Mouse (Mus musculus) testis, adult 2 months (tissue): ENCODE results near the gene Tspan33. TPM values are rescaled to one million over a fixed set of nuclear protein-coding genes. Genes with fewer than 3 reads are reported as not detected.
A peak's percentile ranks its signal among the peaks of the same experiment; 100 is the strongest.
"Not testable (repeated sequence)": the region's sequence is repeated elsewhere in the genome, so short reads cannot be mapped to it uniquely, and the experiment has no call there.

Experiments used
- H3K27ac ChIP-seq: fragments of 200-500 bp; 2 replicates; pipeline ENCODE4 v1.5.1; 2012; ENCODE audit warnings: low read depth, low read length; ENCODE audit not compliant: control insufficient read depth, insufficient read depth
- H3K27me3 ChIP-seq: fragments of 200-500 bp; 2 replicates; pipeline ENCODE4 v1.6.1; 2012; ENCODE audit warnings: mild to moderate bottlenecking, low read length, moderate library complexity; ENCODE audit not compliant: control insufficient read depth, insufficient read depth
- H3K36me3 ChIP-seq: fragments of 200-500 bp; 2 replicates; pipeline ENCODE4 v1.6.1; 2012; ENCODE audit warnings: mild to moderate bottlenecking, low read length; ENCODE audit not compliant: control insufficient read depth, insufficient read depth
- H3K4me1 ChIP-seq: fragments of 200-500 bp; 2 replicates; pipeline ENCODE4 v1.6.1; 2012; ENCODE audit warnings: low read length; ENCODE audit not compliant: control insufficient read depth, insufficient read depth
- H3K4me3 ChIP-seq: fragments of 200-500 bp; 2 replicates; pipeline ENCODE4 v1.5.1; 2012; ENCODE audit warnings: low read depth, mild to moderate bottlenecking, low read length, moderate library complexity, mixed read lengths; ENCODE audit not compliant: control insufficient read depth
- CTCF ChIP-seq: fragments of 200-500 bp; IDR thresholded peaks from 2 replicates; pipeline ENCODE4 v1.5.1; 2012; ENCODE audit warnings: low read depth, mild to moderate bottlenecking, inconsistent platforms, low read length, moderate library complexity; ENCODE audit not compliant: control insufficient read depth, insufficient read depth, insufficient replicate concordance
- POLR2A ChIP-seq: fragments of 200-500 bp; IDR thresholded peaks from 2 replicates; pipeline ENCODE4 v1.6.1; 2012; ENCODE audit warnings: low read depth, mild to moderate bottlenecking, inconsistent platforms, low read length, moderate library complexity; ENCODE audit not compliant: control insufficient read depth
- polyA plus RNA-seq: library from polyadenylated mRNA; depleted of rRNA; stranded (reverse); fragments of >200 nt; gene quantifications from 2 replicates; pipeline ENCODE4 v1.2.3, GENCODE M21; 2012

Tspan33 gene
- polyA plus RNA-seq, 1 experiment: 10.8 TPM

DNA sequence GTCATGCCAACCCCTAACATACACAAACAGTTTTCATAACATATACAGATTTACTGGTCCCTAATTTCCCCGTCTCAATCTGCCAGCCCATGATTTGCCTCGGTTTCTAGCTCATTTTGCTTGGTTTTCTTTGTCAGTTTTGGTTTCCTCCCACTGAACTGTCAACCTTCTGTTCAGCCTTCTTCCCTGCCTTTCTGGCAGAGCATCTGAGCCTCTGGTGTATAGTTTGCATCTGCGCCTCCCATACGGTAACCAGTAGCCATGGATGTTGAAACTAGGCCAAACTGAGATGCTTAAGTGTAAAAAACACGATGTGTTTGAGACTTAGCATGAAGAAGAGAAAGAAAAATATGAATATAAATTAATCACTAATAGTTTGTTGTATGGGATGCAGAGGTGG is 62.0 kb downstream of the Tspan33 start:
- Histone ChIP-seq H3K4me3 (no peak overlapping the region), H3K27me3 (no peaks in the 10 kb centered on the region), H3K4me1 (no peaks in the 10 kb centered on the region; the same call in 1 of the 2 replicates), H3K36me3 (no peaks in the 10 kb centered on the region), H3K27ac (no peak overlapping the region)
- TF ChIP-seq CTCF (no peak), POLR2A (no peak)

DNA sequence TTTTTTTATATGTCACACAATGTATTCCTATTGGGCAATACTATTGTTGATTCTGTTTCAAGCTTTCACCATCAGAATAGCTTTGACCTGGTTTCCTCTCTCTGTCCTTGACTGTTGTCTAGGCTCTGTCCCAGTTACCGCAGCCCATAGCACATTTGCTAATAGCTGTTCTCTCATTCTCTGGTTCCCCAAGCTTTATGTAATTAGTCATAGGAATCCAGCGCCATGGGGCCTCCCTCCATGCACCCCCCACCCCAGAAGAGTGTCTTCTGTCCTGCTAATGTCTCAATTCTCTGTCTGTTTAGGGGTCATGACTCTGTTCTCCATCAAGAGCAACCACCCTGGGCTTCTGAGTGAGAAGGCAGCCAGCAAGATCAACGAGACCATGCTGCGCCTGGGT is 62.5 kb downstream of the Tspan33 start:
- no peaks in the 10 kb centered on the region for H3K27me3 ChIP-seq
- no peaks in the 10 kb centered on the region for H3K36me3 ChIP-seq
- TF ChIP-seq POLR2A (no peak), CTCF (no peak)
- H3K27ac ChIP-seq: no peak overlapping the region
- H3K4me3 ChIP-seq: no peak overlapping the region
- H3K4me1 ChIP-seq: no peaks in the 10 kb centered on the region; the same call in 1 of the 2 replicates

DNA sequence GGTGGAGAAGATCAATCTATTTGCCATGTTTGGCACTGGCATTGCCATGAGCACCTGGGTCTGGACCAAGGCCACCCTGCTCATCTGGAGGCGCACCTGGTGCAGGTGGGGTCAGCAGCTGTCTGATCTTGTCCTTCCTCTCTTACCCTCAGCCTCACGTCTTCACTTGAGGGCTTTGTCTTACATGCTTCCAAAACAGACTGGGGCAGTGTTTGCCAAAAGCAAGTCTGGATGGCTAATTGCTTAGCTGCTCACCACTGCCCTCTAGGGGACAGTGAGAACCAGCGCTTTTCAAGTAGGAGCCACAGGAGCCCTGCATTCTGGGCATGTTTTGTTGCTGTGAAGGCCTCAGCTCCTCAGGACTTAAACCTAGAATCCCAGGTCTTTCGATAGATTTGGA is 64.4 kb downstream of the Tspan33 start:
- H3K4me3 ChIP-seq: no peak overlapping the region
- no peak overlapping the region for H3K27ac ChIP-seq
- TF ChIP-seq POLR2A: no peak
- peak; percentile 76; the same call in 1 of the 2 replicates for TF ChIP-seq CTCF
- H3K36me3 ChIP-seq: no peaks in the 10 kb centered on the region
- H3K4me1 ChIP-seq: no peaks in the 10 kb centered on the region; the same call in 1 of the 2 replicates
- no peaks in the 10 kb centered on the region for H3K27me3 ChIP-seq

- Histone ChIP-seq H3K4me3 (no peak overlapping the region), H3K4me1 (no peaks in the 10 kb centered on the region; the same call in 1 of the 2 replicates), H3K27me3 (no peaks in the 10 kb centered on the region), H3K36me3 (no peaks in the 10 kb centered on the region), H3K27ac (no peak overlapping the region)
- no peak for TF ChIP-seq POLR2A
- TF ChIP-seq CTCF: no peak
Observed at GRCm38 (mm10) chr6:29759012-29759679, 65.1 kb downstream of the Tspan33 start.

DNA sequence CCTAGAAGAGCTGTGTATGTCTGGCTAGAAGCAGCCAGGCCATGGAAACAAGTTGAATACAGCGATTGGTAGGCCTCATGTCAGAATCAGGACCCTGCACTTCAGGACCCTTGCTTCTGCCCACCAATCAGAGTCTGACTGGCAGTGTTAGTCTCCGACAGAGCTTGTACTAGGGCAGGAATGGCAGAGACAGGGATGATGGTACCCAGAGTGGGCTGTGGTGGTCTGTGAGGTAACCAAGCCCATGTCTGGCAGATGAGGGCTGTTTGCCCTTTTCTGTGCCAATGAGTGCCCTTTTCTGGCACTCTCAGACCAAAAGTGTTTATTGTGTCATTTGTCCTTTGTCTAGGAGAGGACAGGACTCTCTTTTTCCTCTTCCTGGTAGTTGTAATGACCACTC is 66.4 kb downstream of the Tspan33 start:
- not testable (repeated sequence) for H3K27me3 ChIP-seq, H3K4me1 ChIP-seq, H3K27ac ChIP-seq, H3K4me3 ChIP-seq, H3K36me3 ChIP-seq

GRCm38 (mm10) chr6:29761282-29761681 is 67.3 kb downstream of the Tspan33 start:
- no peak for TF ChIP-seq POLR2A
- TF ChIP-seq CTCF: no peak
- Histone ChIP-seq H3K4me1 (no peaks in the 10 kb centered on the region; the same call in 1 of the 2 replicates), H3K36me3 (no peaks in the 10 kb centered on the region), H3K4me3 (no peak overlapping the region), H3K27ac (no peak overlapping the region), H3K27me3 (no peaks in the 10 kb centered on the region)

GRCm38 (mm10) chr6:29762524-29762923 is 68.5 kb downstream of the Tspan33 start:
- TF ChIP-seq CTCF: peak; percentile 27; the same call in 1 of the 2 replicates
- no peak for TF ChIP-seq POLR2A
- no peaks in the 10 kb centered on the region for H3K36me3 ChIP-seq
- H3K4me3 ChIP-seq: no peak overlapping the region
- no peak overlapping the region for H3K27ac ChIP-seq
- H3K27me3 ChIP-seq: no peaks in the 10 kb centered on the region
- H3K4me1 ChIP-seq: no peaks in the 10 kb centered on the region
